Mouse (Mus musculus): ENCODE data around the gene Tgm1. TPM values are rescaled to one million over a fixed set of nuclear protein-coding genes. Genes with fewer than 3 reads are reported as not detected.
A peak's percentile ranks its signal among the peaks of the same experiment; 100 is the strongest.

Gene Tgm1
- polyA plus RNA-seq, 1 experiment, result 1.1 TPM

DNA sequence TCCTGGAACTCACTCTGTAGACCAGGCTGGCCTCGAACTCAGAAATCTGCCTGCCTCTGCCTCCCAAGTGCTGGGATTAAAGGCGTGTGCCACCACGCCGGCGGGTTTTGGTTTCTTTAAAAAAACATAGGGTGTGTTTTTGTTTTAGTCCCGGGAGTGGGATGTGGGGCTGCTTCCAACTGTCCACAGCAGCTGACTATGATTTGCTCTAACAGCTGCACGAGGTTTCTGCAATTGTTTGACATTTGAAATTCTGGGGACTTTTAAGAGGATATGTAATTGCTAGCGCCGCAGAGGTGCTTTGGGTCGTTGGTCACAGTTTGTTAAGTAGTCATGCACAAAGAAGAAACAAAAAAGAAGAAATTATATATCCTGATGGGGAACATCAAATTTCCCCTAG is 24.3 kb downstream of the Tgm1 start:
- Histone ChIP-seq H3K4me1 (peaks cover 6% of the 10 kb centered on the region; the same call in 1 of the 2 replicates), H3K27me3 (replicated peaks) (peaks cover 4% of the 10 kb centered on the region)
- TF ChIP-seq FLI1 (IDR thresholded peaks at IDR 0.05; ENCODE audit: low read length), result no peak
- no peak for TF ChIP-seq GATA1 (IDR thresholded peaks at IDR 0.05; ENCODE audit: borderline replicate concordance, low read length)

DNA sequence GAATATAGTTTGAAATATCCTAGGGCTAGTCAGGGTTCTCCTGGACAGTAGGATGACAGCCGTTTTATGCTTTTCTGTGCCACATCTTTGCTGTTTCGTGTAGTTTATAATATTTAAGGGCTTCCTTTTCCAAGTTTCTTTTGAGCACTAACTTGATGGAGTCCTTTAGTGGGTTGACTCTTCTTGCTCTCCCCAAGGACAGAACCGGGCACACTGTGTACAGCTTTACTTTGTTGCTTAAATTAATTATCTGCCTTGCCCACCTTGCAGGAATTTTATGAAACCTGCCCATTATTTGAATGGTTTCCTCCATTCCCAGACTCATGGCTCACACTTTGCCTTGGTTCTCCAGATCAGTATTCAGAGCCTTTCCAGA is 31.6 kb downstream of the Tgm1 start:
- H3K4me3 ChIP-seq (replicated peaks), result peak overlapping the region; percentile 95
- H3K9me3 ChIP-seq, result no peaks in the 10 kb centered on the region
- no peak for TF ChIP-seq GATA1 (IDR thresholded peaks at IDR 0.05; ENCODE audit: borderline replicate concordance, low read length)
- no peak for TF ChIP-seq FLI1 (IDR thresholded peaks at IDR 0.05; ENCODE audit: low read length)
- H3K36me3 ChIP-seq (replicated peaks; ENCODE audit: low read length), result peaks cover 36% of the 10 kb centered on the region
- H3K27me3 ChIP-seq (replicated peaks), result no peaks in the 10 kb centered on the region
- H3K4me1 ChIP-seq, result peaks cover 30% of the 10 kb centered on the region

More for the DNA sequence above, 24.3 kb downstream of the Tgm1 start:
- H3K9me3 ChIP-seq, result peaks cover 24% of the 10 kb centered on the region
- no peak overlapping the region for H3K4me3 ChIP-seq (replicated peaks)
- no peaks in the 10 kb centered on the region for H3K36me3 ChIP-seq (replicated peaks; ENCODE audit: low read length)

DNA sequence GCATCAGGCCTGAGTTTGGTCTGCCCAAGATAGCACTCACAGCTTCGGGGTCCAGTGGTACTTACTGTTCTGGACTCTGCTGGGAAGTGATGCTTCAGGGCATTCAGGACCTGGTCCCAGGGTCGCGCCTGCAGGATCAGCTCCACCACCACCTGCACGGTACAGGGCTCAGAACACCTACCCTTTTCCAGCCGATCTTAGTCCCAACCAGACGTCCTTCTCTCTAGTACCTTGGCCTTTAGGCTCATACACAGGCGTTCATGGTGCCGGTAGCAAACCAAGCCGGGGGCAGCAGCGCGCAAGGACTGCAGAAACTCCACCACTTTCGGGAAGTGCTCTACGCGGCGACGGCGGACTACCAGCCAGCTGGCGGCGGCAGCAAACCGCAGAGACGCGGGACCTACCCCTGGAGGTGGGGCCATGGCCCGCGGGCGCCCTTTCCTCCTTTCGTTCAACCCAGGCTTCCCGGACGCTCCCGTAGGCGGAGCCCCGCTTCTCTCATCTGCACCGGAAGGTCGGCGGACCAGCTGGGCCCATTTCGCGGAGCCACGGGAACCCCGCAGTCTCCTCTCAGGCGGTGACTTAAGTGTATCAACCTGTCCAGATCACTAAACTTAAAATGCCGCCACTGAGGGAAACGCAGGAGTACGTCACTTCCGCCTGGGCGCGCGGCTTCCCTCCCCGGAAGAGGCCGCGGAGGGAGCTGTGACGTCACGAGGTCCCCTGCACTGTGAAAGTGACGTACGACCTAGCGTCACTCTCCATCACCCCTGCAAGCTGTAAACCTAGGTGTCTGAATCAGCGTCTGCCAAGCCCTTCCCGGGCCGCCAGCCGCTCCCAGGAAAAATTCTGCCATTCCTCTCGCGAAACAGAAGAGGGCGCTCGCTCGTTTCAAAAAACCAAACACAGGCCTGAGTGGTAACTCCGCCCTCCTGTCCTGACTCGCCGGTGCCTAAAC is 32.3 kb downstream of the Tgm1 start, which contains the start of gene Tinf2:
Gene Tinf2 (minus strand): TSS at position 661 of the 958 bp plus-strand sequence.
- no peak for TF ChIP-seq GATA1 (IDR thresholded peaks at IDR 0.05; ENCODE audit: borderline replicate concordance, low read length)
- peak; percentile 62 for TF ChIP-seq FLI1 (IDR thresholded peaks at IDR 0.05; ENCODE audit: low read length)
- H3K4me3 ChIP-seq (replicated peaks), result peak within 1 kb of the TSS; percentile 95
- peaks cover 30% of the 10 kb centered on the region for H3K4me1 ChIP-seq
- peaks cover 43% of the 10 kb centered on the region for H3K36me3 ChIP-seq (replicated peaks; ENCODE audit: low read length)
- H3K9me3 ChIP-seq, result no peaks in the 10 kb centered on the region
- H3K27me3 ChIP-seq (replicated peaks), result no peaks in the 10 kb centered on the region

DNA sequence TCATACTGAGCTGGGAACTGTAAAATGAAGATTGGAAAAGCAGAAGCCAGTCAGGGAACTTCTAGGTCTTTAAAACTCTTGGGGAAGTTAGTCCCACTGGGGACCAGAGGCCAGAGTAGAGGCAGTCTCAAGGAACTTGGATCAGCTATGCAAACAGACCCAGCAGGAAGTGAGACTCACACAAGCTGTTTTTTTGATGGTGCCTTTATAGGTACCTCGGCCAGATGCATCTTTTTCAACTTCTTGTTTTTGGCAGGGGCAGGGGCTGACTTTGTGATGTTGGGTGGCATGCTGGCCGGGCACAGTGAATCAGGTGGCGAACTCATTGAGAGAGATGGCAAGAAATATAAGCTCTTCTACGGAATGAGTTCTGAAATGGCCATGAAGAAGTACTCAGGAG is 36.1 kb downstream of the Tgm1 start:
- Histone ChIP-seq H3K9me3 (no peaks in the 10 kb centered on the region), H3K36me3 (replicated peaks; ENCODE audit: low read length) (peaks cover 66% of the 10 kb centered on the region), H3K4me1 (peaks cover 34% of the 10 kb centered on the region), H3K4me3 (replicated peaks) (no peak overlapping the region), H3K27me3 (replicated peaks) (no peaks in the 10 kb centered on the region)
- TF ChIP-seq GATA1 (IDR thresholded peaks at IDR 0.05; ENCODE audit: borderline replicate concordance, low read length), result no peak
- TF ChIP-seq FLI1 (IDR thresholded peaks at IDR 0.05; ENCODE audit: low read length), result no peak

DNA sequence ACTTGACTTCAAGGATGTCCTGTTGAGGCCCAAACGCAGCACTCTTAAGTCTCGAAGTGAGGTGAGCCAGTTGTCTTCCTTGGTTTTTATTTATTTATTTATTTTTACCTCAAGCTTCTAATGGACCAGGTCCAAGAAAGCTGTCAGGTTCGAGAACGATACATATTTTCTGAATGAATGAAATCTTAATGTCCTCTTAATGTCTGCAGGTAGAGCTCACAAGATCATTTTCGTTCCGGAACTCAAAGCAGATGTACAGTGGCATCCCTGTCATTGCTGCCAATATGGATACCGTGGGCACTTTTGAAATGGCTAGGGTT is 41.0 kb downstream of the Tgm1 start:
- TF ChIP-seq GATA1 (IDR thresholded peaks at IDR 0.05; ENCODE audit: borderline replicate concordance, low read length), result no peak
- no peak for TF ChIP-seq FLI1 (IDR thresholded peaks at IDR 0.05; ENCODE audit: low read length)
- H3K4me1 ChIP-seq, result peaks cover 42% of the 10 kb centered on the region
- H3K36me3 ChIP-seq (replicated peaks; ENCODE audit: low read length), result peaks cover 55% of the 10 kb centered on the region
- H3K27me3 ChIP-seq (replicated peaks), result no peaks in the 10 kb centered on the region
- no peaks in the 10 kb centered on the region for H3K9me3 ChIP-seq
- H3K4me3 ChIP-seq (replicated peaks), result peak overlapping the region; percentile 99

DNA sequence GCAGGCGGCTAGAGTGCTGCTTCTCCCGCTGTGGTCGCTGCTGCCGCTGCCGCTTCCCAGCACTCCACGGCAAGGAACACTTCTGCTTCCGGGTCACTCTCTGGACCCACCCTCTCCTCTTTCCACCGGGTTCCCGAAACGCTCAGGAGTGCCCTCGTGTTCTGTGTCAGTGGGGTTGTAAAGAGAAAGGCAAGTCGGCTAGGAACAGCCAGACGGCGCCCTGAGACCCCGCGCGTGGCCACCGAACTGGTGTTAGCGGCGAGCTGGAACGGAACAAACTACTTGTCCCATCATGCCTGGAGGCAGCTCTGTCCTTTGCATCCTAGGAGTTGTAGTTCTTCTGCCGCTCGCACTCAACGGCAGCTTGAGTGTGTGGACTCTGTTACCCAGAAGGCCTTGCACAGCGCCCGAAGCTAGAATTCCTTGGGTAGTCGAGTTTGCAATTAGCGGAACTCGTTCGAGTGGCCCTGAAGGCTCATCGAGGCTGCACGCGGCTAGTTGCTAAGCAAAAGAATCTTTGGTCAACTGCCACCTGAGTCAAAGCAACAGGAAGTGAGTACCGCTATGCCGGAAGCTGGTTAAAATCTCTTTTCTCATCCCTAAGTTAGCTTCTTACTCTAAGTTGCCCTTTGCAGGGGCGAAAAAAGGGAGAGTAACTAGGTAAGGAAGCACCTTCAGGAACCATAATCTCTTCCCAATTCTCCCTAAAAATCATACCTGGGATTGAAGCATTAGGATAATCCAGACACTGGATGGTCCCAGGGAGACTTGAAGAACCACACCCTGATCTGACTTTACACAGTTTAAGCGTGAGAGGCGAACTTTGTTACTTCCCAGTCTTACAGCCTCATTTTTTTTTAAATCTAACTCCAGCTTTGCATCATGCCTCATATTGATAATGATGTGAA is 41.6 kb downstream of the Tgm1 start, which contains the start of the genes Gmpr2 and Nedd8:
Gene Gmpr2 (plus strand): TSS at position 109 of the 908 bp plus-strand sequence.
Gene Nedd8 (minus strand): TSS at position 292 of the 908 bp plus-strand sequence.
- TF ChIP-seq FLI1 (IDR thresholded peaks at IDR 0.05; ENCODE audit: low read length) (no peak), GATA1 (IDR thresholded peaks at IDR 0.05; ENCODE audit: borderline replicate concordance, low read length) (no peak)
- Histone ChIP-seq H3K4me3 (replicated peaks) (peak within 1 kb of the TSS; percentile 99), H3K4me1 (peaks cover 43% of the 10 kb centered on the region), H3K9me3 (no peaks in the 10 kb centered on the region), H3K36me3 (replicated peaks; ENCODE audit: low read length) (peaks cover 49% of the 10 kb centered on the region), H3K27me3 (replicated peaks) (no peaks in the 10 kb centered on the region)

DNA sequence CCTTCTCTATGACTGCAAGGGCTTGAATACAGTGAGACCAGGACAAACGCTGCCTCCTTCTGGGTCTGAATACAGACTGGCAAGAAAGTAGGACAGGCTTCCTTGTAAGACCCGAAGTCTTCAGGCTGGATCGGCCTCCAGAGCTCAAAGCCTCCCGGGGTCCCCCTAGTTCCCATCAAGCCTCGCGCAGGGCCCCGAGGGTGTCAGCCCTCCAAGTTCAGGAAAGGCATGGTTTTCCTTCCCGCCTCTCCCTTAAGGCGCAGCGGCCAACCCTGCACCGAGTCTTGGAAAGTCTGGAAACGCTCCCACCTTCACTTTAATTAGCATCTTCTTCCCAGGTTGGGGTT is 42.3 kb downstream of the Tgm1 start:
- TF ChIP-seq FLI1 (IDR thresholded peaks at IDR 0.05; ENCODE audit: low read length), result no peak
- no peak for TF ChIP-seq GATA1 (IDR thresholded peaks at IDR 0.05; ENCODE audit: borderline replicate concordance, low read length)
- H3K9me3 ChIP-seq, result no peaks in the 10 kb centered on the region
- no peaks in the 10 kb centered on the region for H3K27me3 ChIP-seq (replicated peaks)
- H3K36me3 ChIP-seq (replicated peaks; ENCODE audit: low read length), result peaks cover 48% of the 10 kb centered on the region
- H3K4me1 ChIP-seq, result peaks cover 43% of the 10 kb centered on the region
- H3K4me3 ChIP-seq (replicated peaks), result peak overlapping the region; percentile 99

DNA sequence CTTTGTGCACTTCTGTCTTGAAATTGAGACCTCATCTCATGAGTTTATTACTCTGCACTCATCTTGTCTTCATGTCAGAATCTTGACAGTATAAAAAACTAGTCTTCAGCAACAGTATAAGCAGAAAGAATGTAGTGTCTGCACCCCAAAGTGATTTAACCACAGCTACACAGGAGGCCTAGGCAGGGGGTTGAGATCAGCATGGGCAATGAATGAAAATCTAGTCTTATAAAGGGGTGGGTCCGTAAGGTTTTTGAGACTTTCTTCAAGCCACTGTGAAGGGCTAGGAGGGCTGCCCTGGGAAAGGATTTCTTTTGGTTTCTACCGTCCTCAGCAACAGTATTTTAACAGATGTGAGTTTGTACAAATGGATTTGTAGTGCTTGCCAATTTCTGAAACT is 53.1 kb downstream of the Tgm1 start:
- Histone ChIP-seq H3K27me3 (replicated peaks) (no peaks in the 10 kb centered on the region), H3K4me3 (replicated peaks) (peak overlapping the region; percentile 94), H3K9me3 (no peaks in the 10 kb centered on the region), H3K4me1 (peaks cover 24% of the 10 kb centered on the region), H3K36me3 (replicated peaks; ENCODE audit: low read length) (peaks cover 62% of the 10 kb centered on the region)
- TF ChIP-seq FLI1 (IDR thresholded peaks at IDR 0.05; ENCODE audit: low read length) (no peak), GATA1 (IDR thresholded peaks at IDR 0.05; ENCODE audit: borderline replicate concordance, low read length) (no peak)

DNA sequence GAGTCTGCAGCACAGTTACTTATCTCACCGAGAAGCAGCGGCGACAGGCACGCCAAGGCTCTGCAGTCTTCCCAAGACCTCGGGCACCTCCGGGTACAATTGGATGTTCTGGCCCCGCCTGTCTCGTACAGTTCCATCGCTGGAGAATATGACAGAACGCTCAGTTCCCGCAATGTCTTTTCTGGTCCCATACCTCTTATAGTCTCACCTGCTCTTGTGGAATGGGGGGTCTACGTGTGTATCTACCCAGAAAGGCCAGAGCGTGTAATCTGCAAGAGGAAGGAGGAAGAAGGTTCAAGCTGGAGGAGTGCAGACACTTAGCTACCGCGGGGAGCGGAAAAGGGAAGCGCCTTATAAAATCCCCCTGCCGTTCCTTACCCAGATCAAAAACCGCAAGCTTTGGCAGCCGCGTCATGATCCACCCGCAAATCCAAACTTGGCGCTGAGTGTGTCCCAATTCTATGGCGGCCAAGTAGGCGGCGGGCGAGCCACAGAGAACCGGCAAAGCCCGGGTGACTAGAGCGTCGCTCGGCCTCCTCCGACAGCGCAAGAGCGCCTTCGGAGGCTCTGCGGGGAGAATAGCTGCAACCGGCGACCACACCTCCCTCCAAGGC is 53.7 kb downstream of the Tgm1 start, which contains the start of gene Mdp1:
Gene Mdp1 (minus strand): TSS at position 549 of the 614 bp plus-strand sequence.
- Histone ChIP-seq H3K36me3 (replicated peaks; ENCODE audit: low read length) (peaks cover 61% of the 10 kb centered on the region), H3K4me3 (replicated peaks) (peak within 1 kb of the TSS; percentile 94), H3K27me3 (replicated peaks) (no peaks in the 10 kb centered on the region), H3K9me3 (no peaks in the 10 kb centered on the region), H3K4me1 (peaks cover 30% of the 10 kb centered on the region)
- TF ChIP-seq GATA1 (IDR thresholded peaks at IDR 0.05; ENCODE audit: borderline replicate concordance, low read length) (no peak), FLI1 (IDR thresholded peaks at IDR 0.05; ENCODE audit: low read length) (no peak)

Measured in megakaryocyte, embryonic 14.5 days (primary cell).